Mouse (Mus musculus): ENCODE measurements around the gene Tmem87b. TPM values are rescaled to one million over a fixed set of nuclear protein-coding genes. Genes with fewer than 3 reads are reported as not detected.

Gene Tmem87b
- polyA plus RNA-seq, 1 experiment from 2014 or later, result 37.4 TPM

DNA sequence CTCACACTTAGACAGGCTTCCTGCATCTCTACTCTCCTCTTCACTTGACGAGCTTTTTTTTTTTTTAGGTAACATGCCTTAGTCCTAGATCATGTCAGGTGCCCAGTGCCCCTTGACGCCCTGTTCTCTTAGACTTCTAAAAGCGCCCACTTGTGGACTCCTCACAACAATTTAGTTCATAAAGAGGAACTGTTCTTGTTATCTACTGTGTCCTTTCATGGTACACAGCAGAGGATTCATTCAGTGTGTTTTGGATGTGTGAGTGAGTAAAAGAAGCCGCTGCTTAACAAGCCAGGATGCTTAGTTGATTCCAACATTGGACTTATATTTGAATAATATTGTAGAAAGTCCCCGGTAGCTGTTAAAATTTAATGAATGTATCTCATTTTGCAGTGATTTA, 6.0 kb downstream of the Tmem87b start:
- Histone ChIP-seq H3K36me3 (peaks cover 36% of the 10 kb centered on the region), H3K4me3 (no peak overlapping the region), H3K9ac (no peak overlapping the region), H3K4me1 (replicated peaks) (peaks cover 29% of the 10 kb centered on the region), H3K4me2 (no peak overlapping the region), H3K27me3 (no peaks in the 10 kb centered on the region), H3K9me3 (no peaks in the 10 kb centered on the region), H3K27ac (replicated peaks) (no peak overlapping the region)
- WGBS, result 89% methylated on average over 5 of the region's 5 CpGs
- ATAC-seq (ENCODE audit: low read depth), result no peak

DNA sequence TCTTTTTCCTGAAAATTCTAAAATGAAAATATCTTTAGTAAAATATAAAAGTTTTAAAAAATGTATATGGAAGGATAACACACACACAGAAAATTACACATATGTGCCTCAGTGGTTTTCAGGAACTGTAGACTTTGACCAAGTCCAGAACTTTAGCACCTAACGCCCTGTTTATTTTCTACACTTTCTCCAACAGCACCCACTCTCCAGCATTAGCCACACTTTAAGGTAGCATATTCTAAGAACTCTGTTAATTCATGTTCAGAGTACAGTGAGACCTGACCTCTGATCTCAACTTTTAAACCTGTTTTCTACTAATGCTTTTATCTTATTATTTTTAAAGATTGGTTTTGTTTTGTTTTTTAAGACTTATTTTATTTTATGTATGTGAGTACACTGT, 9.9 kb downstream of the Tmem87b start:
- Histone ChIP-seq H3K27ac (replicated peaks) (no peak overlapping the region), H3K9ac (no peak overlapping the region), H3K4me2 (no peak overlapping the region), H3K27me3 (no peaks in the 10 kb centered on the region), H3K4me1 (replicated peaks) (no peaks in the 10 kb centered on the region), H3K4me3 (no peak overlapping the region), H3K36me3 (peaks cover 67% of the 10 kb centered on the region), H3K9me3 (no peaks in the 10 kb centered on the region)
- no peak for ATAC-seq (ENCODE audit: low read depth)
- 94% methylated on average over 1 of the region's 1 CpGs for WGBS

DNA sequence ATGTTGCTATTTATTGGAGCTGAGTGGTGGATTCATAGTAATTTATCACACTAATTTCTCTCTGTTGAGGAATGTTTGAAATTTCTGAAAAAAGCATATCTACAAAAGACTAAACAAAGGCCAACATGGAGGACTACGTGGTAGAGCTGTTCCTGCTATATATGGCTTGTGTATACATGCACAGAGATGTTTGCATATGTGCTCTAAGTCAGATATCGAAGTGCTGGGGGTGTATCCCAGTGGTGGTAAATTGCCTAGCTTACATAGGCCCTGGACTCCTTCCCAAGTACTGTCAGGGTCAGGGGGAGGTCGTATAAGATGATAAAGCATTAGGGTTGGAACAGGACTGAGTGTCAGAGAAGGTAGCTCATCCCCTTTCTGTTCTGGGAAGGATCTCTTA, 14.7 kb downstream of the Tmem87b start:
- ATAC-seq (ENCODE audit: low read depth), result no peak
- Histone ChIP-seq H3K4me3 (no peak overlapping the region), H3K4me1 (replicated peaks) (no peaks in the 10 kb centered on the region), H3K9ac (no peak overlapping the region), H3K4me2 (no peak overlapping the region), H3K27me3 (no peaks in the 10 kb centered on the region), H3K27ac (replicated peaks) (no peak overlapping the region), H3K36me3 (peaks cover 87% of the 10 kb centered on the region), H3K9me3 (no peaks in the 10 kb centered on the region)
- 88% methylated on average over 3 of the region's 3 CpGs for WGBS

DNA sequence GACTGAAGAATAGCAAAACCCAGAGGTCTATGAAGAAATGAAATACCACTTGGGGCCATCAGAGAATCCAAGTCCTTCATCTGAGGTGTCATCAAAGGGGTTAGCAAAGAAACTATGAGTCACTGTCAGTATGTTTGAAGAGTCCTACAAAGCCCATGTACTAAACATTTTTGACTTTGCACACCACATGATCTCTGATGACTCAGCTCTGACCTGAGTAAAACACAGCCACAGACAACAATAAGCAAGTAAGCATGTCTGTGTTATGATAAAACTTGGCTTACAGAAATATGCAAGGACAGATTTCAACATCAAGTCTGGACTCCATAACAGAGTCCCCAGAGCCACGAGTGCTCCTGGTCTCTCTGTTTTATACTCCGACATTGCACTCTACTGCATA, 15.1 kb downstream of the Tmem87b start:
- WGBS, result 93% methylated on average over 2 of the region's 2 CpGs
- no peaks in the 10 kb centered on the region for H3K4me1 ChIP-seq (replicated peaks)
- no peak overlapping the region for H3K9ac ChIP-seq
- H3K9me3 ChIP-seq, result no peaks in the 10 kb centered on the region
- no peak for ATAC-seq (ENCODE audit: low read depth)
- H3K4me2 ChIP-seq, result no peak overlapping the region
- peaks cover 87% of the 10 kb centered on the region for H3K36me3 ChIP-seq
- no peak overlapping the region for H3K27ac ChIP-seq (replicated peaks)
- H3K4me3 ChIP-seq, result no peak overlapping the region
- H3K27me3 ChIP-seq, result no peaks in the 10 kb centered on the region

DNA sequence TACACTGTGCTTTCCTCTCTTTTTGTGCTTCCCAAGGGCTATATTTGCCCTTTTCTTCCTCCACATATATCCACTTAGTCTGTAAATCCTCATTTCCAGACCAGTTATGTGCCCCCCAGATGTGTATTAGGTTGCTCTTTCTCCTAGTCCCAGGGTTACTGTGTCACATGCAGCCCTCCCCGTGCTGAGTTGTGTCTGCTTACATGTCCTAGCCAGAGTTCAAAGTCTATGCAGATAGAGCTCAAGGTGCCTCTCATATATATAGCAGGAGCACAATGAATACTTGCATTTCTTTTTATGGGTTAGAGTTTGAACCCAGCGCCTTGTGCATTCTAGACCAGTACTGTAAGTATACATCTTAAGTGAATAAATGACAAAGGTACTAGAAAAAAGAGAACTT, 15.5 kb downstream of the Tmem87b start:
- no peak overlapping the region for H3K27ac ChIP-seq (replicated peaks)
- H3K4me1 ChIP-seq (replicated peaks), result no peaks in the 10 kb centered on the region
- WGBS, result 93% methylated on average over 2 of the region's 2 CpGs
- no peak overlapping the region for H3K4me2 ChIP-seq
- ATAC-seq (ENCODE audit: low read depth), result no peak
- H3K9me3 ChIP-seq, result no peaks in the 10 kb centered on the region
- H3K9ac ChIP-seq, result no peak overlapping the region
- no peaks in the 10 kb centered on the region for H3K27me3 ChIP-seq
- H3K36me3 ChIP-seq, result peaks cover 86% of the 10 kb centered on the region
- H3K4me3 ChIP-seq, result no peak overlapping the region

DNA sequence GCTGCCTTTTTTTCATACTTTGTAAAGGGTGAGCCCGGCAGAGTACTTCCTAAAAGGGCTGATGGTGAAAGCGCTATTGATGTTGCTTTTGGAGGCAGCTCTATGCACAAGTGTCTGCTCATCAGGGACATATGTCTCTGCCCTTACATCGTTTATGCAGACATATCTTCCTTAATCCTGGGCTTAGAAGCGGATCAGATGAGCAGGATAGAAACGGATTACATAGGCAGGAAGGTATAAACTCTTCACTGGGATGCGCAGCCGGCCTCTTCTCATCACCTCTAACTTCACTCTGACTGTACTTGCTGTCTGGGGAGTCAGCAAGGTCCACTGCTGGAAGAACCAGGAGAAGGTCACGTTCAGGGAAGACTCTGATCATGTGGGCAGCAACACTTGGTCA, 19.6 kb downstream of the Tmem87b start:
- H3K27me3 ChIP-seq, result no peaks in the 10 kb centered on the region
- 91% methylated on average over 8 of the region's 8 CpGs for WGBS

DNA sequence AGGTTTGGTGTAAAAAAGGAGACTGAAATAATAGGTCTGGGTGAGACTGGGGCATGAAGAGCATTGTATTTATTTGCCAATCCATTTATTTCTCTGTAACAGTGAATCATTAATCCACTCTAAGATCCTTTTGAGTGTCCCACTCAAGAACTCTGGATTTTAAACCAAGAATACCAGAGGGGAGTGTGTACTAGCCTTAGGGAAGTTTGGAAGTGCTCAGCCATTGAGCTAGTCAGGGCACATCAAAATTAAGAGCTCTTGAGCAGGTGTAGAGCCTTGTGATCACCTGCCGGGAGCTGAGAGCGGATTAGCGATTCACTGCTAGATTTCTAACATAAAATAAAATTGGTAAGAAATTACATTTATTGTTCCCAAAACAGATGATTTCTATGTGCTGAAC, 20.7 kb downstream of the Tmem87b start:
- no peak for ATAC-seq (ENCODE audit: low read depth)
- Histone ChIP-seq H3K27me3 (no peaks in the 10 kb centered on the region), H3K4me2 (no peak overlapping the region), H3K9ac (no peak overlapping the region), H3K36me3 (peaks cover 86% of the 10 kb centered on the region), H3K27ac (replicated peaks) (no peak overlapping the region), H3K4me1 (replicated peaks) (no peaks in the 10 kb centered on the region), H3K4me3 (no peak overlapping the region), H3K9me3 (no peaks in the 10 kb centered on the region)
- WGBS, result 94% methylated on average over 3 of the region's 3 CpGs

More for the DNA sequence above, 19.6 kb downstream of the Tmem87b start:
- H3K9ac ChIP-seq, result no peak overlapping the region
- H3K4me2 ChIP-seq, result no peak overlapping the region
- H3K27ac ChIP-seq (replicated peaks), result no peak overlapping the region
- no peak for ATAC-seq (ENCODE audit: low read depth)
- H3K36me3 ChIP-seq, result peaks cover 86% of the 10 kb centered on the region
- no peaks in the 10 kb centered on the region for H3K9me3 ChIP-seq
- no peaks in the 10 kb centered on the region for H3K4me1 ChIP-seq (replicated peaks)
- no peak overlapping the region for H3K4me3 ChIP-seq

DNA sequence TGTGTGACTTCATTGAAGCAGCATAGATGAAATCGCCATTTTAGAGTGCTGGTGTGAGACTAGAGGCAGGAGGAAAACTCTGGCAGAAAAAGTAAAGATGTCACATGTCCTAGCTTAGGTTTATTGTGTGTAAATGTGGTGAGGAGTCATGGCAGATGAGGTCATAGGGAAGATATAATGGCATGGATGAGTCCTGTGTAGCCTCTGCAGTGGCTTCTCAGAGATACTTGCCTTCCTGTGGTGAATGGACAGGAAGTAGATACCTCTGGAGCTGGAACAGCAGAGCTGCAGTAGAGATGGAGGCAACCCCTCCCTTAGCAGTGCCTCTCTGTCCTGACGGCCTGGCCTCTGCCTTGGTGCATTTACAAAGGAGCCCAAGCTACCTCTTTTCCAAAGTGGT, 21.6 kb downstream of the Tmem87b start:
- no peak for ATAC-seq (ENCODE audit: low read depth)
- H3K36me3 ChIP-seq, result peaks cover 84% of the 10 kb centered on the region
- no peaks in the 10 kb centered on the region for H3K9me3 ChIP-seq
- no peak overlapping the region for H3K27ac ChIP-seq (replicated peaks)
- WGBS, result 78% methylated on average over 2 of the region's 2 CpGs
- H3K4me3 ChIP-seq, result no peak overlapping the region
- no peaks in the 10 kb centered on the region for H3K4me1 ChIP-seq (replicated peaks)
- no peak overlapping the region for H3K9ac ChIP-seq
- H3K27me3 ChIP-seq, result no peaks in the 10 kb centered on the region
- H3K4me2 ChIP-seq, result no peak overlapping the region

DNA sequence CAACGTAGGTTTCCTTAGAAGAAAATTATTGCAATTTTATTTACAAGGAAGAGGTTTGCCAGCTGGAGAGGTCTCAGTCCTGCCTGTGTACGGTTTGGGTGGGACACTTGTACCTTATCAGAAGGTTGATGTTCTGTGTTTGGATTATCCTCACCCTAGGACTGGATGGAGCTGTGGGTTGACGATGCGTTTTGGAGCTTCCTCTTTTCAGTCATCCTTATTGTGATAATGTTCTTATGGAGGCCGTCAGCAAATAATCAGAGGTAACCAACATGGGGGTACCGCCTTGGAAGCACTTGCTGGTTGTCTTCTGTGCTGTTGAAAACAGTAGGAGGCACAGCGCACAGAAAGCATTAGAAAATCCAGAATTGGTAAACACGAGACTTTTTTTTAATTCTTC, 24.5 kb downstream of the Tmem87b start:
- no peak for ATAC-seq (ENCODE audit: low read depth)
- Histone ChIP-seq H3K27ac (replicated peaks) (no peak overlapping the region), H3K9me3 (no peaks in the 10 kb centered on the region), H3K4me1 (replicated peaks) (no peaks in the 10 kb centered on the region), H3K27me3 (no peaks in the 10 kb centered on the region), H3K4me3 (no peak overlapping the region), H3K36me3 (peaks cover 83% of the 10 kb centered on the region), H3K9ac (no peak overlapping the region), H3K4me2 (no peak overlapping the region)
- 87% methylated on average over 8 of the region's 8 CpGs for WGBS

DNA sequence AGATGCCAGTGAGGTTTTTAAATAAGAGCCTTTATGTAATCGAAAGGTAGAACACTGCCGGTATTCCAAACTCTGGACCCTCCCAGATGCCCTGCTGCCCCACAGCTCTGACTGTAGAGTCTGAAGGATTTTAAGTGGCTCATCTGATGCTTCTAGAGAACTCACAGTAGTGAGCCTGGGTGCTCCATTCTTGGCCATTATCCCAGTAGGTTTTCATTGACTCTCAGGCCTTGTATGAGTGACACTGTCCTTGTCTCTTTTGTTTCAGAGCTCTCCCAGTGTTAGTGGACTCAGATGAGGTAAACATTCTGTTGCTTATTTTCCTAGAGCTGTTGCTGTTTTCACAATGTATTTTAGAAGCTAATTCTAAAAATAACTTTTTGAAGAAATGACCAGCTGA, 32.1 kb downstream of the Tmem87b start:
- no peak for ATAC-seq (ENCODE audit: low read depth)
- H3K4me1 ChIP-seq (replicated peaks), result no peaks in the 10 kb centered on the region
- no peaks in the 10 kb centered on the region for H3K9me3 ChIP-seq
- H3K4me3 ChIP-seq, result no peak overlapping the region
- 89% methylated on average over 2 of the region's 2 CpGs for WGBS
- no peaks in the 10 kb centered on the region for H3K27me3 ChIP-seq
- H3K4me2 ChIP-seq, result no peak overlapping the region
- peaks cover 80% of the 10 kb centered on the region for H3K36me3 ChIP-seq
- no peak overlapping the region for H3K27ac ChIP-seq (replicated peaks)
- H3K9ac ChIP-seq, result no peak overlapping the region

DNA sequence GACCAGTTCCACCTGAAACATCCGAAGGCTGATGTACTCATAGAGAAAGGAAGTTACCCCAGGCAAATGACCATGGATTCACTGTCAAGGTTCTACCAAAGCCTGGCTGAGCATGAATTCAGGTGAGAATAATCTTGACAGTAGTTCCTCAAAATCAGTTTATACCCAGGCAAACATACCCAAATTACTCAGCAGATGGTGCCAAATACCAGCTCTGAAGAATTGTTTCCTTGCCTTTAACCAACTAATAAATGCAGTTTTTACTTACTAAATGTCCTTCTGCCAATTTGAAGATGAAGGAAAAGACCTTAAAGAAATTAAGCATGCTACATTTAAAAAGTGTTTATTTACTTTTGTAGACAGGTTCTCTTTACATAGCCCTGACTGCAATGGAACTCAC, 38.8 kb downstream of the Tmem87b start:
- no peak for ATAC-seq (ENCODE audit: low read depth)

DNA sequence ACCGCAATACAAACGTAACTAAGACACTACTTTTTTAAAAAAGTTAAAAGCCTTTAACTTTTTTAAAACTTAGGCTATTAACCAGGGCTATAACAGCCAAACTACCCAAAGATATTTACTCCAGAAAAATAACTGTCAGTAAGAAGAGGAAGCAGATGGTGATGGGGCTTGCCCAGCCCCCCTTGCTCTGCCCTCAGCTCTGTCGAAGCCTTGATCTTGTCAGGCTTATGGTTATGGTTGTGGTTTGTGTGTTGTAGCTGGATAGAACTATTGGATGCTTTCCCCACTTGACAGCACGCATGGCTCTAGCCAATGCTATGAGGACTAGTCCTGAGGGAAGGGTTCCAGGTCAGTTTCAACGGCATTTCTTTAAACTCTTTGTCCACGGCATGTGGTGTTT, 41.0 kb downstream of the Tmem87b start:
- H3K4me1 ChIP-seq (replicated peaks), result peaks cover 5% of the 10 kb centered on the region
- 92% methylated on average over 6 of the region's 6 CpGs for WGBS
- no peak for ATAC-seq (ENCODE audit: low read depth)
- H3K9me3 ChIP-seq, result no peaks in the 10 kb centered on the region
- H3K36me3 ChIP-seq, result peaks cover 3% of the 10 kb centered on the region
- H3K4me2 ChIP-seq, result no peak overlapping the region
- H3K9ac ChIP-seq, result no peak overlapping the region
- no peak overlapping the region for H3K4me3 ChIP-seq
- peaks cover 9% of the 10 kb centered on the region for H3K27me3 ChIP-seq
- H3K27ac ChIP-seq (replicated peaks), result no peak overlapping the region

More for the DNA sequence above, 38.8 kb downstream of the Tmem87b start:
- no peak overlapping the region for H3K27ac ChIP-seq (replicated peaks)
- no peak overlapping the region for H3K4me3 ChIP-seq
- WGBS, result 91% methylated on average over 1 of the region's 1 CpGs
- no peaks in the 10 kb centered on the region for H3K9me3 ChIP-seq
- H3K9ac ChIP-seq, result no peak overlapping the region
- no peaks in the 10 kb centered on the region for H3K4me1 ChIP-seq (replicated peaks)
- H3K36me3 ChIP-seq, result peaks cover 18% of the 10 kb centered on the region
- H3K4me2 ChIP-seq, result no peak overlapping the region
- H3K27me3 ChIP-seq, result no peaks in the 10 kb centered on the region

DNA sequence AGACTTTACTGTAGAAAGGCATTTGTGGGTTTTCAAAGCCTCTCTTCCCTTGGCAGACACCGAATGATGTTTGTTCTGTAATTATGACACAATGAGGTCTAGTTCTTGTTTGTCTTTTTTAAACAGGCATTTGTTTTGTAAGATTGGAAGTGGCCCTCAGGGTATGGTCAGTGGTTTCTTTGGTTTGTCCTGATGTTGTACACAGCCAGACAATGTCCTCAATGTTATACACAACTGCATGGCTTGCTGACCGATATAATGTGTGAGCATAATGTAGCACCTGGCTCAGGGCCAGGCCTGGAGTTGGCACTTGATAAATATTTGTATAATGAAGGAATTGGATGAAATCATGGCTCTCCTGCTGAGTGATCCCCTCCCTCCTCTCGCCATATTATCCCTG, 41.9 kb downstream of the Tmem87b start:
- Histone ChIP-seq H3K27ac (replicated peaks) (no peak overlapping the region), H3K4me2 (no peak overlapping the region), H3K9ac (no peak overlapping the region), H3K9me3 (no peaks in the 10 kb centered on the region), H3K4me1 (replicated peaks) (peaks cover 10% of the 10 kb centered on the region), H3K36me3 (no peaks in the 10 kb centered on the region; the same call in 1 of the 2 replicates), H3K27me3 (peaks cover 15% of the 10 kb centered on the region), H3K4me3 (no peak overlapping the region)
- WGBS, result 67% methylated on average over 3 of the region's 3 CpGs
- ATAC-seq (ENCODE audit: low read depth), result no peak

Data from neural tube, embryonic 13.5 days (tissue).